Mouse (Mus musculus) cortical plate, adult 2 months (tissue): Measurements from ENCODE around the gene Uhrf1bp1l.

Experiments
- CTCF ChIP-seq: fragments of 200-500 bp; IDR thresholded peaks from 2 replicates; pipeline ENCODE4 v1.5.1; 2011; ENCODE audit warnings: mild to moderate bottlenecking, control low read depth, low read length; ENCODE audit not compliant: insufficient read depth; ENCODE audit errors: extremely low read depth
- POLR2A ChIP-seq: fragments of 200-500 bp; IDR thresholded peaks from 2 replicates; pipeline ENCODE4 v1.6.1; 2011; ENCODE audit warnings: mild to moderate bottlenecking, low read length, control low read depth; ENCODE audit not compliant: insufficient read depth; ENCODE audit errors: extremely low read depth

DNA sequence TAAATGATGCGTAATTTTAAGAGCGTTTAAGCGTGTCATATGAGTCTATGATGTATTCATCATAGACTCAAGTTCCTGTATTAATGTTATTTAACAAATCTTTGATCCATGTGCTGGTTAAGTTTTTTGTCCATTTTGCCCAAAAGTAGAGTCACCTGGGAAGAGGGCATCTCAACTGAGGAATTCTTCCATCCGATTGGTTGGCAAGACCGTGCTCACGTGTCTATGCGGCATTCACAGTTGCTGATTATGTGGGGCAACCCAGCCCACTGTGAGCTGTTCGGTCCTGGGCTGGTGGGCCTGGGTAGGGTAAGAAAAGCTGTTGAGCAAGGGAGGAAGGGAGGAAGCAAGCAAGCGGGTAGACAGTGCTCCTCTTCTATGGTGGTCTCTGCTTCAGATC, 6.4 kb upstream of the Uhrf1bp1l start:
- no peak for TF ChIP-seq POLR2A
- no peak for TF ChIP-seq CTCF
